17 mouse cellular contexts compared by ENCODE assay signal in genomic region chr8:23510561-23510960, GRCm38 (mm10).
DNase-seq lines count a peak whose midpoint lies in the region; ATAC-seq and TF ChIP-seq lines count a peak whose summit lies in the region.
"Had no signal": no experiment of that assay in that cellular context is flagged by ENCODE, and none has a peak within 500 bp of the region (broad histone marks: within the 10 kb centered on the region; RNA-seq: fewer than 3 reads in every experiment).

No protein-coding gene starts in this region.

- H3K27me3 ChIP-seq in forebrain, embryonic 10.5 days (ENCODE audit: poor library complexity, severe bottlenecking): no peaks in the 10 kb centered on the region
- H3K27me3 ChIP-seq in forebrain, postnatal 0 days (ENCODE audit: insufficient read depth, low read length): no peaks in the 10 kb centered on the region
- no peaks in the 10 kb centered on the region for H3K27me3 ChIP-seq in kidney, embryonic 16.5 days (ENCODE audit: insufficient read depth, low read length)
- no peaks in the 10 kb centered on the region; the same call in 1 of the 2 replicates for H3K27me3 ChIP-seq in kidney, adult 2 months (replicated peaks; ENCODE audit: control insufficient read depth, insufficient read depth, low read length)
- no peaks in the 10 kb centered on the region for H3K27me3 ChIP-seq in hindbrain, embryonic 10.5 days (ENCODE audit: insufficient read depth, poor library complexity, severe bottlenecking)
- H3K27me3 ChIP-seq: limb, embryonic 15.5 days; midbrain, embryonic 12.5 days had no signal

- H3K4me3 ChIP-seq in forebrain, embryonic 10.5 days: no peak overlapping the region
- H3K4me3 ChIP-seq in forebrain, postnatal 0 days (ENCODE audit: low read depth, low read length): no peak overlapping the region
- H3K4me3 ChIP-seq in kidney, embryonic 16.5 days (ENCODE audit: low read length): no peak overlapping the region
- no peak overlapping the region for H3K4me3 ChIP-seq in kidney, adult 2 months (ENCODE audit: insufficient read depth, low read depth, low read length)
- H3K4me3 ChIP-seq in hindbrain, embryonic 10.5 days: no peak overlapping the region
- H3K4me3 ChIP-seq: limb, embryonic 15.5 days; midbrain, embryonic 12.5 days had no signal

- TF ChIP-seq CTCF in forebrain, postnatal 0 days (IDR thresholded peaks at IDR 0.05; ENCODE audit: low read depth): no peak
- no peak for TF ChIP-seq CTCF in kidney, adult 2 months (conservative IDR thresholded peaks at IDR 0.05; ENCODE audit: insufficient read depth, insufficient read length, low read depth, low read length)

- no peak for TF ChIP-seq POLR2A in kidney, adult 2 months (IDR thresholded peaks at IDR 0.05; ENCODE audit: low read depth, low read length)

- H3K27ac ChIP-seq in forebrain, embryonic 10.5 days: 0 out of 2 replicates have a peak overlapping the region, but pooled peaks have one; percentile 44
- no peak overlapping the region for H3K27ac ChIP-seq in forebrain, postnatal 0 days (ENCODE audit: low read depth, low read length)
- H3K27ac ChIP-seq in kidney, embryonic 16.5 days (ENCODE audit: low read length): peak overlapping the region; percentile 16; the same call in 1 of the 2 replicates
- H3K27ac ChIP-seq in kidney, adult 2 months (ENCODE audit: insufficient read depth, low read depth, low read length): no peak overlapping the region
- no peak overlapping the region for H3K27ac ChIP-seq in hindbrain, embryonic 10.5 days
- H3K27ac ChIP-seq: limb, embryonic 15.5 days; macrophage; midbrain, embryonic 12.5 days had no signal

- no peaks in the 10 kb centered on the region for H3K36me3 ChIP-seq in forebrain, embryonic 10.5 days (replicated peaks)
- H3K36me3 ChIP-seq in forebrain, postnatal 0 days (ENCODE audit: insufficient read depth): no peaks in the 10 kb centered on the region
- no peaks in the 10 kb centered on the region for H3K36me3 ChIP-seq in kidney, embryonic 16.5 days (ENCODE audit: insufficient read depth, low read length)
- no peaks in the 10 kb centered on the region for H3K36me3 ChIP-seq in kidney, adult 2 months (ENCODE audit: control insufficient read depth, insufficient read depth, low read length)
- no peaks in the 10 kb centered on the region for H3K36me3 ChIP-seq in hindbrain, embryonic 10.5 days
- H3K36me3 ChIP-seq: limb, embryonic 15.5 days; midbrain, embryonic 12.5 days had no signal

- WGBS in forebrain, embryonic 10.5 days: 78% methylated on average over 5 of the region's 5 CpGs
- 79% methylated on average over 5 of the region's 5 CpGs for WGBS in forebrain, postnatal 0 days
- WGBS in kidney, embryonic 16.5 days: 63% methylated on average over 5 of the region's 5 CpGs
- WGBS in kidney, adult 2 months: 65% methylated on average over 5 of the region's 5 CpGs
- WGBS in hindbrain, embryonic 10.5 days: 74% methylated on average over 5 of the region's 5 CpGs

- H3K9ac ChIP-seq in forebrain, postnatal 0 days: no peak overlapping the region
- no peak overlapping the region; the same call in 1 of the 2 replicates for H3K9ac ChIP-seq in kidney, embryonic 16.5 days (replicated peaks; ENCODE audit: low read length)
- H3K9ac ChIP-seq: limb, embryonic 15.5 days; liver, postnatal 0 days; midbrain, embryonic 12.5 days had no signal

- H3K4me2 ChIP-seq in forebrain, postnatal 0 days (ENCODE audit: low read depth): no peak overlapping the region
- H3K4me2 ChIP-seq in kidney, embryonic 16.5 days (replicated peaks; ENCODE audit: low read depth, low read length): no peak overlapping the region
- H3K4me2 ChIP-seq: heart, embryonic 11.5 days; limb, embryonic 15.5 days; midbrain, embryonic 12.5 days had no signal

- no peak for ATAC-seq in forebrain, postnatal 0 days
- no peak for ATAC-seq in kidney, embryonic 16.5 days (ENCODE audit: low FRiP score, low TSS enrichment)
- ATAC-seq: forebrain, embryonic 16.5 days; liver, postnatal 0 days had no signal

- DNase-seq in forebrain, embryonic 10.5 days (ENCODE audit: extremely low spot score, low spot score): no peak
- no peak for DNase-seq in forebrain, postnatal 0 days
- no peak for DNase-seq in kidney, adult 2 months
- peak; percentile 29 for DNase-seq in Muller cell, postnatal 12 days (ENCODE audit: inconsistent ontology term)
- peak; percentile 40 to 42 for DNase-seq in adrenal gland, postnatal 36 days
- no peak for DNase-seq in right cerebral cortex, adult 18-20 months
- DNase-seq in hindbrain, embryonic 10.5 days (ENCODE audit: low spot score): no peak
- DNase-seq: cerebellum, adult 11 months; cerebellum, postnatal 25 days; liver, postnatal 0 days; right cerebral cortex, postnatal 25 days had no signal

- H3K9me3 ChIP-seq in forebrain, embryonic 10.5 days: no peaks in the 10 kb centered on the region
- H3K9me3 ChIP-seq in forebrain, postnatal 0 days (ENCODE audit: low read length): no peaks in the 10 kb centered on the region
- no peaks in the 10 kb centered on the region for H3K9me3 ChIP-seq in kidney, embryonic 16.5 days (ENCODE audit: low read length)
- H3K9me3 ChIP-seq in hindbrain, embryonic 10.5 days: no peaks in the 10 kb centered on the region
- H3K9me3 ChIP-seq: limb, embryonic 15.5 days; midbrain, embryonic 12.5 days had no signal

- H3K4me1 ChIP-seq in forebrain, embryonic 10.5 days: peaks cover 25% of the 10 kb centered on the region
- H3K4me1 ChIP-seq in forebrain, postnatal 0 days (ENCODE audit: insufficient read depth): no peaks in the 10 kb centered on the region
- peaks cover 8% of the 10 kb centered on the region; the same call in 1 of the 2 replicates for H3K4me1 ChIP-seq in kidney, embryonic 16.5 days (ENCODE audit: insufficient read depth, low read length)
- no peaks in the 10 kb centered on the region for H3K4me1 ChIP-seq in kidney, adult 2 months (ENCODE audit: control insufficient read depth, insufficient read depth, low read length)
- 0 out of 2 replicates have a peak, but pooled peaks cover 5% of the 10 kb centered on the region for H3K4me1 ChIP-seq in hindbrain, embryonic 10.5 days (replicated peaks)
- H3K4me1 ChIP-seq: midbrain, embryonic 12.5 days had no signal

Comparison
In these comparisons a context has a peak if more than half of its experiments do, and no peak if none do; other contexts are left out.
1. H3K27ac ChIP-seq: peak in forebrain, embryonic 10.5 days (single experiment) and kidney, embryonic 16.5 days (single experiment); none in forebrain, postnatal 0 days (single experiment), kidney, adult 2 months (single experiment) and hindbrain, embryonic 10.5 days (single experiment).
2. DNase-seq: peak in Muller cell, postnatal 12 days (single experiment) and adrenal gland, postnatal 36 days (2 of 2); none in forebrain, embryonic 10.5 days (single experiment), forebrain, postnatal 0 days (single experiment), kidney, adult 2 months (single experiment), right cerebral cortex, adult 18-20 months (single experiment) and hindbrain, embryonic 10.5 days (single experiment).